Mouse (Mus musculus) brain, embryonic 14.5 days (tissue): Measurements from ENCODE around the gene Gon4l.

Experiments used
- CTCF ChIP-seq: fragments of 200-500 bp; IDR thresholded peaks from 2 replicates; pipeline ENCODE4 v1.5.1; 2012; ENCODE audit warnings: inconsistent platforms, mild to moderate bottlenecking, moderate library complexity, borderline replicate concordance; ENCODE audit not compliant: insufficient read depth, insufficient read length; ENCODE audit errors: extremely low read depth
- POLR2A ChIP-seq: fragments of 200-500 bp; IDR thresholded peaks from 2 replicates; pipeline ENCODE4 v1.6.1; 2012; ENCODE audit warnings: mild to moderate bottlenecking, inconsistent platforms, borderline replicate concordance; ENCODE audit not compliant: poor library complexity, insufficient read depth, insufficient read length, severe bottlenecking; ENCODE audit errors: extremely low read depth

DNA sequence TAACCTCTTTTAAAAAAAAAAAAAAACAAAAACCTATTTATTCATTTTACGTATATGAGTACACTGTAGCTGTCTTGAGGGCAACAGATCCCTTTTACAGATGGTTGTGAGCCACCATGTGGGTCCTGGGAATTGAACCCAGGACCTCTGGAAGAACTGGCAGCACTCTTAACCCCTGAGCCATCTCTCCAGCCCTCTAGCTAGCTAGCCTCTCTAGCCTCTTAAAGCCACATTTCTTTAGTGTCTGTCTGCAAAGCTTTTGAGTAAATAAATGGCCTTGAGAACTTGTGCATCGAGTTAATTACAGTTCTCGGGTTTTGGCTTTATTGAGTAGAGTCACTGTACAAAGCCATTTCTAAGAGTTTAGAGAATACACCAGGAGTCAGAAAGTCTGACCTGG is 69.8 kb downstream of the Gon4l start:
- TF ChIP-seq POLR2A: no peak
- no peak for TF ChIP-seq CTCF
